Mouse (Mus musculus): ENCODE data around the gene Slc25a30.
A peak's percentile ranks its signal among the peaks of the same experiment; 100 is the strongest.
"Not testable (repeated sequence)": the region's sequence is repeated elsewhere in the genome, so short reads cannot be mapped to it uniquely, and the experiment has no call there.

The Slc25a30 gene

GRCm38 (mm10) chr14:75786868-75787793 is at the start of gene Slc25a30:
Slc25a30 (minus strand) TSS chr14:75787037.
- peak; percentile 94 to 95 for DNase-seq (ENCODE audit: low spot score in 2 of 2)

- no peak for DNase-seq (ENCODE audit: low spot score in 2 of 2)
These were observed 49.7 kb upstream of the Slc25a30 start for GRCm38 (mm10) chr14:75836579-75836978.

- peak; percentile 39 to 47 for DNase-seq (ENCODE audit: low spot score in 2 of 2)
These were observed 48.0 kb upstream of the Slc25a30 start for GRCm38 (mm10) chr14:75834739-75835381.

- peak in 1 of 2 experiments; percentile 16 for DNase-seq (ENCODE audit: low spot score in 2 of 2)
These were observed 47.5 kb upstream of the Slc25a30 start for GRCm38 (mm10) chr14:75834251-75834738.

- DNase-seq (ENCODE audit: low spot score in 2 of 2) = no peak
These were observed 46.9 kb upstream of the Slc25a30 start for GRCm38 (mm10) chr14:75833546-75834250.

GRCm38 (mm10) chr14:75832982-75833381 is 46.1 kb upstream of the Slc25a30 start:
- no peak for DNase-seq (ENCODE audit: low spot score in 2 of 2)

- DNase-seq (ENCODE audit: low spot score in 2 of 2) = no peak
These were observed 45.2 kb upstream of the Slc25a30 start for GRCm38 (mm10) chr14:75832031-75832430.

GRCm38 (mm10) chr14:75829817-75830216 is 43.0 kb upstream of the Slc25a30 start:
- DNase-seq (ENCODE audit: low spot score in 2 of 2) = not testable (repeated sequence)

GRCm38 (mm10) chr14:75828866-75829806 is 42.3 kb upstream of the Slc25a30 start:
- DNase-seq (ENCODE audit: low spot score in 2 of 2) = peak; percentile 63 to 78

- DNase-seq (ENCODE audit: low spot score in 2 of 2) = no peak
These were observed 41.4 kb upstream of the Slc25a30 start for GRCm38 (mm10) chr14:75828221-75828620.

- no peak for DNase-seq (ENCODE audit: low spot score in 2 of 2)
These were observed 40.1 kb upstream of the Slc25a30 start for GRCm38 (mm10) chr14:75826851-75827410.

GRCm38 (mm10) chr14:75820007-75820406 is 33.2 kb upstream of the Slc25a30 start:
- no peak for DNase-seq (ENCODE audit: low spot score in 2 of 2)

- DNase-seq (ENCODE audit: low spot score in 2 of 2) = no peak
These were observed 32.5 kb upstream of the Slc25a30 start for GRCm38 (mm10) chr14:75819341-75819740.

GRCm38 (mm10) chr14:75818528-75818927 is 31.7 kb upstream of the Slc25a30 start:
- DNase-seq (ENCODE audit: low spot score in 2 of 2) = no peak

GRCm38 (mm10) chr14:75809931-75810330 is 23.1 kb upstream of the Slc25a30 start:
- no peak for DNase-seq (ENCODE audit: low spot score in 2 of 2)

GRCm38 (mm10) chr14:75807800-75808199 is 21.0 kb upstream of the Slc25a30 start:
- no peak for DNase-seq (ENCODE audit: low spot score in 2 of 2)

GRCm38 (mm10) chr14:75797769-75798386 is 11.0 kb upstream of the Slc25a30 start:
- DNase-seq (ENCODE audit: low spot score in 2 of 2) = no peak

GRCm38 (mm10) chr14:75795918-75796317 is 9.1 kb upstream of the Slc25a30 start:
- no peak for DNase-seq (ENCODE audit: low spot score in 2 of 2)

GRCm38 (mm10) chr14:75794726-75795125 is 7.9 kb upstream of the Slc25a30 start:
- no peak for DNase-seq (ENCODE audit: low spot score in 2 of 2)

- no peak for DNase-seq (ENCODE audit: low spot score in 2 of 2)
These were observed 7.5 kb upstream of the Slc25a30 start for GRCm38 (mm10) chr14:75794324-75794723.
